Mouse (Mus musculus) R1 (cell line): Measurements from ENCODE around the gene Safb2.

ENCODE experiments used
- DNase-seq: peaks from one replicate; pipeline ENCODE4 v3.0.0-alpha.2; 2018; ENCODE audit warnings: low read depth, low spot score

Gene Safb2

GRCm38 (mm10) chr17:56522744-56523143 is 61.6 kb downstream of the Safb2 start:
- no peak for DNase-seq

GRCm38 (mm10) chr17:56515690-56516410 is 68.5 kb downstream of the Safb2 start:
- no peak for DNase-seq

- no peak for DNase-seq
Observed at GRCm38 (mm10) chr17:56514916-56515315, 69.5 kb downstream of the Safb2 start.

- DNase-seq: no peak
Observed at GRCm38 (mm10) chr17:56514330-56514729, 70.1 kb downstream of the Safb2 start.

GRCm38 (mm10) chr17:56512310-56512709 is 72.1 kb downstream of the Safb2 start, which contains the start of gene Znrf4:
Znrf4 (minus strand) TSS chr17:56512431.
- no peak for DNase-seq

- DNase-seq: no peak
Observed at GRCm38 (mm10) chr17:56511707-56512090, 72.7 kb downstream of the Safb2 start.

- DNase-seq: peak; percentile 62
Observed at GRCm38 (mm10) chr17:56510970-56511706, 73.2 kb downstream of the Safb2 start.
